Mouse (Mus musculus) sigmoid colon, adult 10 weeks (tissue): ENCODE data around the gene Mrps23. TPM values are rescaled to one million over a fixed set of nuclear protein-coding genes. Genes with fewer than 3 reads are reported as not detected.

Source experiments
- polyA plus RNA-seq: library from polyadenylated mRNA; stranded (reverse); fragments of 350-450 nt; fragmentation: Illumina TruSeq; extraction: RNeasy Lipid Tissue Mini Kit (QIAGEN cat#74804); gene quantifications from one replicate; pipeline ENCODE4 v1.2.3, GENCODE M21; 2014; ENCODE audit warnings: low read depth, low replicate concordance

Mrps23 gene
- polyA plus RNA-seq, result 78.1 TPM

GRCm38 (mm10) chr11:88203712-88204532 lies at the start of gene Mrps23:
Gene Mrps23 (plus strand): TSS chr11:88204388.

Other genes with a start within 250 kb of the Mrps23 start
- 94.8 TPM for gene Dynll2, start 216.9 kb upstream of the Mrps23 start, polyA plus RNA-seq
- gene Srsf1, start 157.0 kb upstream of the Mrps23 start, polyA plus RNA-seq, result 980 TPM
- 109 TPM for gene Vezf1, start 136.1 kb upstream of the Mrps23 start, polyA plus RNA-seq
- 9.1 TPM for gene Cuedc1, start 106.3 kb upstream of the Mrps23 start, polyA plus RNA-seq
- not detected for gene Ccdc182, start 89.7 kb downstream of the Mrps23 start, polyA plus RNA-seq